Mouse (Mus musculus): ENCODE data around the gene Brpf3.

DNA sequence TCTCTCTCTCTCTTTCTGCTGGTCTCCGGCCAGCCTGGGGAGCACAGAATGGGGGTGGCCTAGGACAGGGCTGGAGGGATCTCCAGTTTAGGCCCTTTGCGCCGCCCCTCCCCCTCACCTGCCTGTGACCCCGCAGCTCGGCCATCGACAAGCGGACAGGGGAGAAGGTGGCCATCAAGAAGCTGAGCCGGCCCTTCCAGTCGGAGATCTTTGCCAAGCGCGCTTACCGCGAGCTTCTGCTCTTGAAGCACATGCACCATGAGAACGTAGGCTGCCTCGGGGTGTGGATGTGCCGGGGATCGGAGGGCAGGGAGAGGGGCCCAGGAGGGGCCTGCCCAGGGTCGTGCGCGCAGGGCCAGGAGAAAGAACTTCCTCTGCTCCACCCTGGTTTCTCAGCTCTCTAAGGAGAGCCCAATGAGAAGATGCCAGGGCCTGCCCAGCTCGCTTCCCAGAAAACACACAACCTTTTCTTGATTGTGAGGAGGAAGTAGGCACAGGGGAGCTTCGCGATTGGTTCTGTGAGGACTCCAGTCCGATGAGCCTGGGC lies 30.9 kb upstream of the Brpf3 start:
- TF ChIP-seq GATA1 (IDR thresholded peaks at IDR 0.05; ENCODE audit: borderline replicate concordance, low read length) (no peak), FLI1 (IDR thresholded peaks at IDR 0.05; ENCODE audit: low read length) (no peak)

Measured in megakaryocyte, embryonic 14.5 days (primary cell).